Mouse (Mus musculus) fat pad, adult 2 months (tissue): ENCODE data around the gene Lcn10.
"Not testable (repeated sequence)": the region's sequence is repeated elsewhere in the genome, so short reads cannot be mapped to it uniquely, and the experiment has no call there.

ENCODE experiments used
- DNase-seq: peaks from one replicate; pipeline ENCODE4 v3.0.0-alpha.2; 2011; ENCODE audit warnings: low read depth, low spot score; ENCODE audit errors: extremely low read depth

Lcn10 gene

GRCm38 (mm10) chr2:25706643-25707481 is 24.3 kb downstream of the Lcn10 start, which contains the start of gene Bmyc:
TSS of gene Bmyc (plus strand) at chr2:25706739.
- no peak for DNase-seq

GRCm38 (mm10) chr2:25708121-25708520 is 25.6 kb downstream of the Lcn10 start:
- no peak for DNase-seq

- not testable (repeated sequence) for DNase-seq
Measured at GRCm38 (mm10) chr2:25709056-25709455, 26.5 kb downstream of the Lcn10 start.

- not testable (repeated sequence) for DNase-seq
Measured at GRCm38 (mm10) chr2:25709791-25710190, 27.3 kb downstream of the Lcn10 start.

GRCm38 (mm10) chr2:25711641-25712040 is 29.1 kb downstream of the Lcn10 start:
- not testable (repeated sequence) for DNase-seq

- peak; percentile 68 for DNase-seq
Measured at GRCm38 (mm10) chr2:25717222-25717621, 34.7 kb downstream of the Lcn10 start.

- no peak for DNase-seq
Measured at GRCm38 (mm10) chr2:25733199-25733930, 50.8 kb downstream of the Lcn10 start.
